Mouse (Mus musculus) induced T-regulatory cell, adult 2 months (primary cell): ENCODE results near the gene D17H6S53E.

Experiments
- DNase-seq: peaks from one replicate; pipeline ENCODE4 v3.0.0-alpha.2; 2012; ENCODE audit warnings: low read depth

The D17H6S53E gene

GRCm38 (mm10) chr17:35132174-35132560, 6.0 kb downstream of the D17H6S53E start:
- no peak for DNase-seq

- no peak for DNase-seq
Observed at GRCm38 (mm10) chr17:35133517-35133916, 7.3 kb downstream of the D17H6S53E start.

- DNase-seq: peak; percentile 98
Observed at GRCm38 (mm10) chr17:35134801-35135590, 8.8 kb downstream of the D17H6S53E start, which contains the start of gene Bag6. Gene Bag6 (plus strand): TSS chr17:35135178.

- no peak for DNase-seq
Observed at GRCm38 (mm10) chr17:35135591-35136320, 9.6 kb downstream of the D17H6S53E start.

- DNase-seq: no peak
Observed at GRCm38 (mm10) chr17:35139269-35139668, 13.1 kb downstream of the D17H6S53E start.

GRCm38 (mm10) chr17:35140490-35140996, 14.4 kb downstream of the D17H6S53E start:
- no peak for DNase-seq

- no peak for DNase-seq
Observed at GRCm38 (mm10) chr17:35141971-35142370, 15.8 kb downstream of the D17H6S53E start.

- DNase-seq: no peak
Observed at GRCm38 (mm10) chr17:35146139-35146538, 20.0 kb downstream of the D17H6S53E start.

GRCm38 (mm10) chr17:35147348-35147747, 21.2 kb downstream of the D17H6S53E start:
- DNase-seq: no peak

- no peak for DNase-seq
Observed at GRCm38 (mm10) chr17:35147922-35148639, 21.9 kb downstream of the D17H6S53E start.

GRCm38 (mm10) chr17:35152121-35152520, 25.9 kb downstream of the D17H6S53E start:
- no peak for DNase-seq

GRCm38 (mm10) chr17:35153077-35153476, 26.9 kb downstream of the D17H6S53E start:
- DNase-seq: no peak

GRCm38 (mm10) chr17:35153931-35154330, 27.8 kb downstream of the D17H6S53E start:
- DNase-seq: no peak

GRCm38 (mm10) chr17:35154616-35155015, 28.4 kb downstream of the D17H6S53E start:
- DNase-seq: no peak

GRCm38 (mm10) chr17:35155451-35155850, 29.3 kb downstream of the D17H6S53E start:
- no peak for DNase-seq

- DNase-seq: no peak
Observed at GRCm38 (mm10) chr17:35156461-35157200, 30.5 kb downstream of the D17H6S53E start.

GRCm38 (mm10) chr17:35157254-35157653, 31.1 kb downstream of the D17H6S53E start:
- no peak for DNase-seq

GRCm38 (mm10) chr17:35157661-35158175, 31.5 kb downstream of the D17H6S53E start:
- DNase-seq: no peak

GRCm38 (mm10) chr17:35158850-35159593, 32.8 kb downstream of the D17H6S53E start:
- no peak for DNase-seq

- DNase-seq: no peak
Observed at GRCm38 (mm10) chr17:35159638-35160037, 33.5 kb downstream of the D17H6S53E start.

- no peak for DNase-seq
Observed at GRCm38 (mm10) chr17:35161421-35161820, 35.2 kb downstream of the D17H6S53E start.
